Mouse (Mus musculus) spleen, embryonic (tissue): Measurements from ENCODE around the gene Tdrd9.

Source experiments
- CTCF ChIA-PET: fragments of 350-600 bp; sonication (Branson Sonifier 250); formaldehyde crosslinking; loops from one replicate; lab custom pipeline; 2022; lab: Charles Lee

Gene Tdrd9

DNA sequence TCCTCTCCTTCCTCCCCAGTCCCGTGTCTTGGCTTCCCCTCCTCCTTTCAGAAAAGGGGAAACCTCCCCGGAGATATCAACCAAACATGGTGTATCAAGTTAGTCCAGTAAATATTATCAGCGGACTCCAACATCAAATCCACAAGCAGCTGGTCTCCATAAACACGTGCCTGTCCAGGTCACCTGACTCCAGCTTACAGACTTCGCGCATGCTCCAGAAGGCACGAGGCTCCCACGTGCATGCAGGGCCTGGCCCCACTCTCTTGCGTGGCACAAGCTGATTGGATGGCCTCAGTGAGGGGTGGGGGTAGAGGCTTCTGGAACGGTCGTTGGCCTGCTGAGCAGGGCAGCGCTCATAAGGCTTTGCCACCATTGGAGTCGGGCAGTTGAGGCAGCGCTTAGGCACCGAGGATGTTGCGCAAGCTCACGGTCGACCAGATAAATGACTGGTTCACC, at the start of gene Tdrd9:
Gene Tdrd9, plus strand, starts transcription at position 329 of the 456 bp plus-strand sequence.
- CTCF ChIA-PET, result no interaction called here

DNA sequence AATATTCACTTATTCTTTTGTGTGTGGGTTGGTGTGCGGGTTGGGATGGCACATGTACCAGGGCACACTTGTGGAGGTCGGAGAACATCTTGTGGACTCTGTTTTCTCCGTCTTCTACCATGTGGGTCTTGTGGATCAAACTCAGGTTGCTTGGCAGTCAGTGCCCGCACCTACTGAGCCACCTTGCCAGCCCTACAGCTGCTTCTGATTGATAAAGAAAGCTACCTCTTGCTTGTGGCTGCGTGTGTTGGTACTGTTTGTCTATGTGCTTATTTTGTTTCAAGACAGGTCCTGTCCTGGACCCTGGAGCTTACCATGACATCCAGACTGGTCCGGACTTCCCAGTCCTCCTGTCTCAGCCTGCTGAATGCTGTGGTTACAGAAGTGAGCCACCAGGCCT, 48.2 kb upstream of the Tdrd9 start:
- CTCF ChIA-PET, result no interaction called here

DNA sequence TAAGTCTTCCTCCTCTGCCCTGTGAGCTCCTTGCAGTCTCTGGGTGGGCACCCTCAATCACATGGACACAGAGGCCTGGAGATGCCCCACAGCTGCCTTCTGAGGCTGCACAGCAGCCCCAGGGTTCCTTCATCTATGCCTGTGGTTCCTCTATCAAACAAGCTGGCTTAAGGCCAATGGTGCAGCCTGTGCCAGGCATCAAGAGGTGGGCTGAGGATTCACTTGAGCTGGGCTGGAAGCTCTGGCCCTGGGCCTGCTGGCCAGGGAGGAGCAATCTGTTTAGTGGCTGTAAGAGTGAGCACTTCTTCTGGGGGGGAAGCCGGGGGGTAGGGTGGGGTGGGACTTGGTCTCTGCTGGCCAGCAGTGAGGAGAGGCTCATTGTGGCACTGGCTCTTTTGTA, 44.0 kb upstream of the Tdrd9 start:
- CTCF ChIA-PET, result no interaction called here

DNA sequence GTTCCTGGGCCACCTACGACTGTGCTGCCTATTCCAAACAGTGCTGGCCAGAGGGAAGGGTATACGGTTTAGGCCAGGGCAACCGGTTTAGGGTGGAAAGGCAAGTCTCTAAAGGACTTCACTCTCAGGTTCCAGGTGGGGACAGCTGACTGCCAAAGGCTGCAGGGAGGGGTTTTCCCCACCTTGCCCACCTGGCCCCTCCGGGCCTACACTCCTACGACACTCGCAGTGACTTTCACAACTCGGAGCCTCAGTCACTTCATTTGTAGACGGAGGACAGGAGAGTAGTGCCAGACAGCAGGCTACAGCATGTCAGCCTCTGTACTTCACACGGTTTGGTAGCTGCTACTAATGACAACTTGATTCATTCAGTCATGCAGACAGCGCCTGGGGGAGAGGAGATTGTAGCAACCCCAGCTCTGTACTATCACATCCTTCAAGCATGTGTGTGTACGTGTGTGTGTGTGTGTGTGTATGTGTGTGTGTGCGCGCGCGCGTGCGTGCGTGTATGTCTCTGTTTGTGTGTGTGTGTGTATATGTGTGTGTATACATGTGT, 42.9 kb upstream of the Tdrd9 start:
- CTCF ChIA-PET, result no interaction called here

DNA sequence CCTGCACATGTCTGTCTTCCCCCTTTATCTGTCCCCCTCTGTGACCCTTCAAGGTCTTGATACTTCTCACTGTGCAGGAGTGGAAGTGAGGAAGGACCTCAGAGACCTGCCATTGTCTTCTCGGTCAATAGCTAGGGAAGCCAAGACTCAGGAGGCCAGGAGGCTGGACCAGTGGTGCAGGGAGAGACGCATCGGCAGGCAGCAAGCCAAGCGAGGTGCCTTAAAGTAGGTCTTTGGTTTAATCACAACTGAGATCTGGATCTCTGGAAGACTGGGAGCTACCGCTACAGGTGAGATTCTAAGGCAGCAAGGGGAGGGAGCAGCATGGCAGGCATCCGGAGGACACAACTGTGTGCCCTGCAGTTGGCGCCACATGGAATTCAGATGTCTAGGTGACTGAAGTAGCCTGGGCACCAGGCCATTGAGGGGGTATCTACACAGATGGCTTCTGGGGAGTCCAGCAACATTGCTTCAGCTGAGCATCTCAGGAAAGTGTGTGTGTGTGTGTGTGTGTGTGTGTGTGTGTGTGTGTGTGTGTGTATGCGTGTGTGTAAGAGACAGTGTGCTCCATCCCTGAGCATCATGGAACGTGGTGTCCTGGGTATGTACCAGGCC, 39.8 kb upstream of the Tdrd9 start:
- CTCF ChIA-PET, result no interaction called here

DNA sequence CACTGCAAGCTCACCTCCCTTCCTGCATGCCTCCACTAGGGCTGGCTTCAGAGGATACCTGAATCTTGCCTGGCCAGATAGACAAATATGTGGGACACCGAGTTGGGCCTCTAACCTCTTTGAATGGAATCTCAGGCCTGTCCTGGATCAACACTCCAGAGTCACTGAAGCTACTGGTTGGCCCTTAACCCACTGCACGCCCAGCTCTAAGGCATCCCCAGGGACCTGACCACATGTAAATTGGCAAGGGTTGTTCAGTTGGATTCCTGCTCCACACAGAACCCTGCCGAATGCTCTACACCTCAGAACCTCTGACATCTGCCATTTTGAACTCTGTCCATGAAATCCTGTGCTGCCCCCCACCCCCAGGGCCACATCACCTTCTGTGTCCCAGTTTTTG, 38.8 kb upstream of the Tdrd9 start:
- CTCF ChIA-PET, result no interaction called here

DNA sequence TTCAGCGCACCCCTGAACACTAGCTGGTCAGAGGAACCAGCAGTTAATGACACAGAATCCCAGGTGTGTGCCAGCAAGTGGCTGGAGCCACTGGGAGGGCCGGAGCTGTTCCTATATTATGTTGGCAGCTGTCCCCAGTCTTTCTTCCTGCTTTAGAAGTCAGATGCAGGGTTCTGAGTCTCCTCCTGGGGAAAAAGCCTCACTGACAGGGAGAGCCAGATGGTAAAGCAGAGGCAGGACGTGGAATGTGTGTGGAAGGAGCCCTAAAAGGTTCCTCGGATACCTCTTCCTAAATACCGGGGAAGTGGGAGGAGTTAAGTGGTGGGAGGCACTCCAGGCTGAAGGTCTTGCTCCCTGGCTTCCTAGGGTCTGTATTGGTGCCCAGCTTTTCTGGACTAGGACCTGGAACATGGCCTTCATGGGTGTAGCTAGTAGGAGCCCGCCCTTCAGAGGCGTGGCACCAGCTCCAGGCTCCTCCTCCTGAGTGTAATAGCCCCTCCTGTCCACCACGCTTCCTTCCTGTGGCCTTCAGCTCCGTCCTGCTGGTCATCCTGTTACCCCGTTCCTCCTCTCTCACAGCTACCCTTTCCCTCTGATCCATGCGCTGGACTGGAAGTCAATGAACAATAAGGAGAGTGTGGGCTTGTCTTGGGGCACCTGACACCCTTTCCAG, 38.2 kb upstream of the Tdrd9 start:
- CTCF ChIA-PET, result no interaction called here

DNA sequence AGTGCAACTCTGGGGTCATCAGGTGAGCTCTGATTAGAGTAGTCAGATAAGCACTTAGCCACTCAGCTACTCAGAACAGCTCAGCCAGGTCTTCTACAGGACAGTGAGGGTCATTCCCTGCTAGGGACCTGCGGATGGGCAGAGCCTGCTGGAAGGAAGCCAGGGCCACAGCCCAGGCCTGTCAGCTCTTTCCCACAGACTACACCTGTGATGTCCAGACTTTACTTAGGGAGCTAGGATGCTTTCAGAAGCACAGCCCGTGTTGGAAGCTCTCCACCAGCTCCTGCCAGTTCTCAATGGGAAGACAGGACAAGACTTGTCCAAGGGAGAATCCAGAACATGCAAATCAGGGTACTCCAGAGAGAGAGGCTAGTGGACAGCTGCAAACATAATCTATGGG, 37.4 kb upstream of the Tdrd9 start:
- CTCF ChIA-PET, result no interaction called here

DNA sequence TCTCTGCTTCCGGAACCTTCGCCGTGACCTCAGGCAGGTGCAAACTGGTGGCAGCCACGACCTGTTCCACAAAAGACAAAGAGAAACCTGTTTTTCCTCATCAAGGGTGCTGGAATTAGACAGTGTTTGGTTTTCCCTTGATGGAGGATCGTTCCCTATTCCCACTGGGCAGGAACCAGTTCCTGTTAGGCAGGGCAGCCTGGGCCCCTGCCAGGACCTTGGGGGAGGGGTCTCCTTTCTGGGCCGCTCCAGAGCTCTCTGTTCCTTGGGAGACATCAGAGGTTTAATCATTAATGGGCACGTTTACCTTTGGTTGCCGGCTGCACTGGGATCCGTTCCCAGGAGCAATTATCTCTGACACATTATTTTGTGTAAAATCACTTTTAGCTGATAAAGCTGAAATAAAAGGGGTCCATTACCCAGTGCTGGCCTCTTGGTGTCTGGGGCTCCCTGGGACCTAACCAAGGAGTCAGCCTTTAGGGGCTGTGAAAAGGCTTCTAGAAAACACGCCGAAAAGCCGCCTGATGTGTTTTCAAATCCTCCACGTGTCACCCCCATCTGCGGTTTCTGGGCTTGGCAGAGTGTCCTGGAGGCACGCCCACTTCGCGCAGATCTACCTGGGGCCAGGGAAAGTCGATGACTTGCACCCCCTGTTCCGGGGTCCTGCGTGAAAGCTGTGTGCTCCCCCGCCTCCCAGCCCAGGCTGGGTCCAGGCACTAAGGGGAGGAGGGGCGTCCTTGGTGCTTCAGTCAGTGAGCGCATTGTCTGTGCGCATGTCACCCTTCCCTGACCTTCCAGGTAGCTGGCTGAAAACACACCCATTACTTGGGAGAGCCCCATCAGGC, 34.4 kb upstream of the Tdrd9 start:
- CTCF ChIA-PET, result no interaction called here

DNA sequence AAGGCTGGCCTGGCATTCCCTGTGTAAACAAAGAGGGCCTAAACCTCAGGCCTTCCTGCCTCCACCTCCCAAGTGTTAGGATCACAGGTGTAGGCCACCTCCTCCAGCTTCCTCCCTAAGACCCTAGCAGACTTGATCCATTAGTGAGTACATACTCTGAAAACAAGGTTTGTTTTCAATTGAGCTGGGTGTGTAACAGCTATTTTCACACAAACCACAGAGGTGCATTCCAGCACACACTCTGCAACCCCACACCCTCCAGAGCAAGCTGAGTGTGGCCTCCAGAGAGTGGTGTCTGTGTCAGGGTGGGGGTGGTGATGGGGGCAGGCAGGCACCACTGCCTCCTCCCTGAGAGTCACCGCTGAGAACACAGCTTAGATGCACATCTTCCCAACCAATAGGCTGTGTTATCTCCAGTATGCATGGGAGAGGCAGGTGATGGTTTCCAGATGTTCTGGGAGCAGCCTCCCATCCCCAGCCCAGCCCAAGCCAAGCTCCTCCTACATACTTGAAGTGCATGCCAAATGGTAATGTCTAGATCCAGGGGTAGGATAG, 32.7 kb upstream of the Tdrd9 start:
- CTCF ChIA-PET, result no interaction called here

DNA sequence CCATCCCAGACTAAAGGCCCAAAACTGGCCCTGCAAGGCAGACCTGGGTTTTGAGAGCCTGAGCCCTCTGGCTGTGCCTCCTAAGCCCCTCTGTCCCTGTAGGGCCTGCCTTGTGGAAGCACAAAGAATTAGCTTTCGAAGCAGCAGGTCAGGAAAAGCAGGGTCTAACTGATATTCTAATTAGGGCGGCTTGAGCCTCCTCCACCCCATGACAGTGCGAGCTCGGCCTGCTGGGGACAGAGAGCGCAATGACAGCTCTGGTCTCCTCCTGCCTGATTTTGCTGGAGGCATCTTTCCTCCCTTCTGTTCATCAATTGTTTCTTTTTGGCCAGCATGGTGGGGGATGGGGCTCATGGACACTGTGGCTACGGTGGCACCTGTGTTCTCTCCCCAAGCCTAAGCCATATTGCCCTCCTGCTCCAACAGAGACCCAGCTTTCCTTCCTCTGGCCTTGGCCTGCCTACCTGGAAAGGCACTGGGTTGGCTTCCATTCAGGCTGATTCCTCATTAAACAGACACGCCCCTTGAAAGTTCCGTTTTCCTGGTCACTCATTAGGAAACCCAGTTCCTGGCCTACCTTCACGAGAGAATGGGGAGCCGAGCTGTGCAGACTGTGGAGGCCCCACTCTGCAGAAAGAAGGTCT, 27.8 kb upstream of the Tdrd9 start:
- CTCF ChIA-PET, result no interaction called here

DNA sequence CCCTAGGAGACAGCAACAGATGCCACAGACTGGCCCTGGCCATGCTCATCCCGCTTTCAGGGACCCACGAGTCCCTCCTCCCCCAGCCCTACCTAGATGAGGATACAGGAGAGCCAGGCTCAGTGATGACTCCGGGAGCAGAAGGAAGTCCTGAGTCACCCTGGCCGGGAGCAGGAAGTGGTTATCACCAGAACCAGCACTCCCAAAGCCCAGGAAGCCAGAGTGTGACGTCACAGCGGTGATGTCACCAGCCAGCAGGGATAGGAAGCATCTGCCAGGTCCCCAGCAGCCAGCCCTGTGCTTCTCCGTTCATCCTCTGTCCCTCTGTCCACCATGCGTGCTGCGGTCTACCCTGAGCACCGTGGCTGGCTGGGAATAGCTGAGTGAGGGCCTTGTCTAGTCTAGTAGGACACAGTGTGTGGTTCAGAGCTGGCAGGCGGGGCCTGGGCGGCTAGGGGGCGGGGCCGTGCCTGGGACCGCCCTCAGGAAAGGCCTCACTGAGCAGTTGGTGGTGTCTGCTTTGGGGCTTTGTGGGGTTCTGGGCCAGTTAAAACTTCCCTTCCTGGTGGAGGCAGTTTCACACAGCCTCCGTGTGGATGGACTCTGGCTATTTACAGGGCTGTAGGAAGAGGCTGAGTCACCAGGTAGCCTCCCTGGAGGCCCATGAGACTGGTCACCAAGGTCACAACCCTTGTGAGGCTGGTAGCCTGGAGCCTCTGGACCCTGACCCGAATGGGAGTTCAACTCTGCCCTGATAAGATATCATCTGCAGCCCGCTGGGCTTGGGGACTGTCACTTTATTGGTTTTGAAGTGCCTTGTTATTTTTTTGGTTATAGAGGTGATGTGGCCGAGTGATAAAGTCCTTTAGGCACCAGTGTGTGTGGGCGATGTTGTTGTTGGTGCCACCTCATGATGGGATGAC, 27.0 kb upstream of the Tdrd9 start:
- CTCF ChIA-PET, result interaction anchor here (0.6 kb wide), 1 partner anchor 288 kb away, joined by 5 read pairs; no protein-coding TSS in a partner anchor

DNA sequence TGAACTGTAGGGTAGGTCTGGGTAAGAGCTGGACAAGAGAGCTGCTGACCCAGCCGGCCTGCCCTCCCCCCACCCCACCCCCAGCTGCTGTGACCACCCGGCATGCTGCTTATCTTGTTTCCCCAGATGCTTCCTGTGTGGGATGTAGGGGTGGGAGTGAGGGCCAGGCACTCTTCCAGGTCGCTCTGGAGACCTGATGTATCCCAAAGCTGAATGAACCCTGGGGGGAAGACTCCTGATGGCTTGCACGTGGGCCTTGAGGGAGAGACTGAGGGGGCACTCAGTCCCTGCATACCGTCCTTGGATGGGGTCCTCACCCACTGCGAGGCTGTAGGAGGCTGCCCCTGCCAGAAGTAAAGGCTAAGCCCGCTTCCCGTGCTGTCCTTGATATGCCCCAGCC, 26.2 kb upstream of the Tdrd9 start:
- CTCF ChIA-PET, result no interaction called here

DNA sequence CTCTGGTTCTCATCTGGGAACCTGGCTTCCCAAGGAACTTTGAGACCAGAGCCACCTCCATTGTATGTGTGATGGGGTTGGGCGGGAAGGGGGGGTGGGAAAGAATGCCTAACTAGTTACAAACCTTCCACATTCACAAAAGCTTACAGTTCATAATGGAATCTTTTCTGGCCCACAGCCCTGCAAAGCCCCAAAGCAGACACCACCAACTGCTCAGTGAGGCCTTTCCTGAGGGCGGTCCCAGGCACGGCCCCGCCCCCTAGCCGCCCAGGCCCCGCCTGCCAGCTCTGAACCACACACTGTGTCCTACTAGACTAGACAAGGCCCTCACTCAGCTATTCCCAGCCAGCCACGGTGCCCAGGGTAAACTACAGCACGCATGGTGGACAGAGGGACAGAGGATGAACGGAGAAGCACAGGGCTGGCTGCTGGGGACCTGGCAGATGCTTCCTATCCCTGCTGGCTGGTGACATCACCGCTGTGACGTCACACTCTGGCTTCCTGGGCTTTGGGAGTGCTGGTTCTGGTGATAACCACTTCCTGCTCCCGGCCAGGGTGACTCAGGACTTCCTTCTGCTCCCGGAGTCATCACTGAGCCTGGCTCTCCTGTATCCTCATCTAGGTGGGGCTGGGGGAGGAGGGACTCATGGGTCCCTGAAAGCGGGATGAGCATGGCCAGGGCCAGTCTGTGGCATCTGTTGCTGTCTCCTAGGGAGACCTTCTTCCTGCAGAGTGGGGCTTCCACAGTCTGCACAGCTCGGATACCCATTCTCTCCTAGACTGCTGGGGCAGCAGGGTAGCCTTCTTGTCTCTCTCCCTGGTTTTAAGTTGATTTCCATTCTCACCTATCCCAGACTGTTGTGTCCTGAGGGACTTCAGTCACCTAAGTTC, 25.3 kb upstream of the Tdrd9 start:
- CTCF ChIA-PET, result interaction anchor here (0.5 to 1.0 kb wide), 2 partner anchors 64 to 68 kb away, joined by 3 to 5 read pairs; no protein-coding TSS in a partner anchor

DNA sequence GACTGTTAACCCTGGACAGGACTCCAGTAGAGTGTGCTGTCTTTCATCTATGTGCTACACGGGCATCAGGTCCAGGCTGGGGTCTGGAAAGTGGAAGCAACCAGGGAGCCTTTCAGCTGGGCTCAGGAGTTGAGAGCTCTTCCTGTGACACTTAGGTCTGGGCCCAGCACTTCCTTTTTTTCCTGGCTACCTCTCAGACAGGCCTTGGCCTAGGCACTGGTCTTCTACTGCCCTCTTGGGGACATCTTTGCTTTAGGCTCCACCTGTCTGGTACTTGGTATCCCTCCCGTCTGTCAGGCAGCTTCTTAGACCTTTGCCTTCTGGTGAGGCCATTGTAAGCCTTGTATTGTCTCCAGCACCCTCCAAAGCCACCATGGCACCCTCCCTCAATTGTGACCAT, 24.6 kb upstream of the Tdrd9 start:
- CTCF ChIA-PET, result interaction anchor here (0.5 to 1.0 kb wide), 2 partner anchors 65 to 69 kb away, joined by 3 to 5 read pairs; no protein-coding TSS in a partner anchor

DNA sequence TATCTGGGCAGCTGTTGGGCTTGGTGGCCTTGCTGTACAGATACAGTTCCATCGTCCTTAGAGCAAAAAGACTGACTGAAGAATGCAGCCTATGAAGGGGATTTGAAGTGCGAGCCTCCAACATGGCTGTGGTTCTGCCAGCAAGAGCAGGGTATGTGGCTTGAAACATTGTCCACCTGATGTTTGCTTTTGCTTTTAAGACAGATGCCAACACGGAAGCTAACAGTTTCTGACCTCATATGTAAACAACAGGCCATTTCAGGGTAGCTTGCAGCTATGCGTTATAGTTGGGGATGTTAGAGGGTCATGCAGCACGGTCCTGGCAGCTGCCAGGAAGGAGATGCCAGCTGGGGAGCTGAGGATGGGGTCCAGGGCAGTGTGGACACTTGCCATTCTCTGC, 20.9 kb upstream of the Tdrd9 start:
- CTCF ChIA-PET, result no interaction called here

DNA sequence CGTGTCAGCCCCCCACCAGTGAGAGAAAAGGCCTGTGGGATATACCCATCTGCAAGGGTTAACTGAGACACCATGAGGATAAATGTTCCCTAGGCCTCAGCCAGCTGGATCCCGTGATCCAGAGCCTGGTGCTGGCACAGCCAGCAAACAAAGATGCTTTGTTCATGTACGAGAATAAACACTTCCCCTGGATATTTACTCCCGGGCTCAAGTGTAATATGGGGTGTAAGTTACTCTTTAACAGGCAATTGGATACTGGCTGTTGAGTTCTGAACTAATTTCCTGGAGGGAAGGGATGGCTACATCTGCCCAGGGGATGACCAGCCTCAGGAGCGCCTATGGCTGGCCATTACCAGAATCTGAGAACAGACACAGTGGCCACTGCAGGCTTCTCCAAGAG, 19.7 kb upstream of the Tdrd9 start:
- CTCF ChIA-PET, result no interaction called here

DNA sequence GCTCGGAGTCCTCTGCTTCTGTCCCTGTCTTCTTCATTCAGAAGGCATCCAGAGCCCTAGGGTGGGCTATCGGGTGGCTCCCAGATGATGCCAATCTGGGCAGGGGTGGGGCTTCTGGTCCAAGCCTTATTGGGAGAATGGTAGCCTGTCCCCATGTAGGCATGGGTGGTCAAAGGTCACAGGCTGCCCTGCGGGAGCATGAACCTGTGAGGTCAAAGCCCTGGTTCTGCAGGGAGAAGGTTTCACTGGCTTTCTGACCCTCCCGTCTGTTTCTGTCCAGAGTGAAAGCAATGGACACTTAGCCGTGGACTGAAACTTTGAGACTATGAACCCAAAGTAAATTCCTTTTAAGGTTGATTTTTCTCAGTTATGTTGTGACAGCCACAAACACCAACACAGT, 15.2 kb upstream of the Tdrd9 start:
- CTCF ChIA-PET, result no interaction called here
